Mouse (Mus musculus): ENCODE results near the gene Pik3cb. TPM values are rescaled to one million over a fixed set of nuclear protein-coding genes. Genes with fewer than 3 reads are reported as not detected.
A peak's percentile ranks its signal among the peaks of the same experiment; 100 is the strongest.

Gene Pik3cb
- polyA plus RNA-seq, 1 experiment from 2014 or later, result 4.0 TPM

GRCm38 (mm10) chr9:99009898-99010199 is 130.6 kb downstream of the Pik3cb start:
- H3K36me3 ChIP-seq (ENCODE audit: control insufficient read depth, insufficient read depth, low read length), result no peaks in the 10 kb centered on the region
- DNase-seq (ENCODE audit: low spot score) (no peak), ATAC-seq (ENCODE audit: low FRiP score, low TSS enrichment) (no peak)
- no peaks in the 10 kb centered on the region for H3K4me1 ChIP-seq (replicated peaks; ENCODE audit: control insufficient read depth, insufficient read depth)
- no peak overlapping the region for H3K9ac ChIP-seq (ENCODE audit: low read length)
- WGBS, result 89% methylated on average over 3 of the region's 3 CpGs
- H3K27me3 ChIP-seq (ENCODE audit: control insufficient read depth, insufficient read depth, low read length), result no peaks in the 10 kb centered on the region
- TF ChIP-seq CTCF (IDR thresholded peaks at IDR 0.05; ENCODE audit: low read depth), result no peak
- TF ChIP-seq EP300 (optimal IDR thresholded peaks at IDR 0.05), result no peak
- H3K9me3 ChIP-seq (ENCODE audit: control insufficient read depth, low read length), result no peaks in the 10 kb centered on the region
- no peak overlapping the region for H3K27ac ChIP-seq (replicated peaks)
- H3K4me3 ChIP-seq (ENCODE audit: low read depth, low read length), result no peak overlapping the region
- no peak overlapping the region for H3K4me2 ChIP-seq (replicated peaks; ENCODE audit: low read depth)

GRCm38 (mm10) chr9:99009069-99009897 is 131.1 kb downstream of the Pik3cb start:
- DNase-seq (ENCODE audit: low spot score), result no peak
- no peak for ATAC-seq (ENCODE audit: low FRiP score, low TSS enrichment)
- TF ChIP-seq EP300 (optimal IDR thresholded peaks at IDR 0.05) (no peak), CTCF (IDR thresholded peaks at IDR 0.05; ENCODE audit: low read depth) (no peak)
- no peak overlapping the region for H3K4me3 ChIP-seq (ENCODE audit: low read depth, low read length)
- no peaks in the 10 kb centered on the region for H3K27me3 ChIP-seq (ENCODE audit: control insufficient read depth, insufficient read depth, low read length)
- H3K9me3 ChIP-seq (ENCODE audit: control insufficient read depth, low read length), result no peaks in the 10 kb centered on the region
- H3K36me3 ChIP-seq (ENCODE audit: control insufficient read depth, insufficient read depth, low read length), result no peaks in the 10 kb centered on the region
- H3K27ac ChIP-seq (replicated peaks), result no peak overlapping the region
- H3K4me1 ChIP-seq (replicated peaks; ENCODE audit: control insufficient read depth, insufficient read depth), result no peaks in the 10 kb centered on the region
- WGBS, result 71% methylated on average over 12 of the region's 12 CpGs
- H3K4me2 ChIP-seq (replicated peaks; ENCODE audit: low read depth), result no peak overlapping the region
- H3K9ac ChIP-seq (ENCODE audit: low read length), result no peak overlapping the region

GRCm38 (mm10) chr9:99001326-99001725 is 139.1 kb downstream of the Pik3cb start:
- no peak overlapping the region for H3K9ac ChIP-seq (ENCODE audit: low read length)
- WGBS, result 93% methylated on average over 6 of the region's 6 CpGs
- H3K4me3 ChIP-seq (ENCODE audit: low read depth, low read length), result no peak overlapping the region
- DNase-seq (ENCODE audit: low spot score) (no peak), ATAC-seq (ENCODE audit: low FRiP score, low TSS enrichment) (no peak)
- no peaks in the 10 kb centered on the region for H3K36me3 ChIP-seq (ENCODE audit: control insufficient read depth, insufficient read depth, low read length)
- H3K9me3 ChIP-seq (ENCODE audit: control insufficient read depth, low read length), result no peaks in the 10 kb centered on the region
- TF ChIP-seq EP300 (optimal IDR thresholded peaks at IDR 0.05), result no peak
- no peak for TF ChIP-seq CTCF (IDR thresholded peaks at IDR 0.05; ENCODE audit: low read depth)
- H3K4me1 ChIP-seq (replicated peaks; ENCODE audit: control insufficient read depth, insufficient read depth), result no peaks in the 10 kb centered on the region
- no peaks in the 10 kb centered on the region for H3K27me3 ChIP-seq (ENCODE audit: control insufficient read depth, insufficient read depth, low read length)
- no peak overlapping the region for H3K27ac ChIP-seq (replicated peaks)
- no peak overlapping the region for H3K4me2 ChIP-seq (replicated peaks; ENCODE audit: low read depth)

GRCm38 (mm10) chr9:98999881-99000339 is 140.5 kb downstream of the Pik3cb start:
- H3K9ac ChIP-seq (ENCODE audit: low read length), result no peak overlapping the region
- no peak overlapping the region for H3K4me3 ChIP-seq (ENCODE audit: low read depth, low read length)
- 71% methylated on average over 9 of the region's 9 CpGs for WGBS
- TF ChIP-seq EP300 (optimal IDR thresholded peaks at IDR 0.05) (no peak), CTCF (IDR thresholded peaks at IDR 0.05; ENCODE audit: low read depth) (no peak)
- H3K36me3 ChIP-seq (ENCODE audit: control insufficient read depth, insufficient read depth, low read length), result peaks cover 3% of the 10 kb centered on the region; the same call in 1 of the 2 replicates
- H3K4me1 ChIP-seq (replicated peaks; ENCODE audit: control insufficient read depth, insufficient read depth), result no peaks in the 10 kb centered on the region
- H3K4me2 ChIP-seq (replicated peaks; ENCODE audit: low read depth), result no peak overlapping the region
- no peak overlapping the region for H3K27ac ChIP-seq (replicated peaks)
- H3K27me3 ChIP-seq (ENCODE audit: control insufficient read depth, insufficient read depth, low read length), result no peaks in the 10 kb centered on the region
- ATAC-seq (ENCODE audit: low FRiP score, low TSS enrichment) (no peak), DNase-seq (ENCODE audit: low spot score) (no peak)
- no peaks in the 10 kb centered on the region for H3K9me3 ChIP-seq (ENCODE audit: control insufficient read depth, low read length)

GRCm38 (mm10) chr9:98994103-98994502 is 146.3 kb downstream of the Pik3cb start:
- Histone ChIP-seq H3K4me2 (replicated peaks; ENCODE audit: low read depth) (no peak overlapping the region), H3K36me3 (ENCODE audit: control insufficient read depth, insufficient read depth, low read length) (peaks cover 3% of the 10 kb centered on the region; the same call in 1 of the 2 replicates), H3K9me3 (ENCODE audit: control insufficient read depth, low read length) (no peaks in the 10 kb centered on the region), H3K27ac (replicated peaks) (no peak overlapping the region), H3K27me3 (ENCODE audit: control insufficient read depth, insufficient read depth, low read length) (no peaks in the 10 kb centered on the region), H3K9ac (ENCODE audit: low read length) (no peak overlapping the region), H3K4me3 (ENCODE audit: low read depth, low read length) (no peak overlapping the region), H3K4me1 (replicated peaks; ENCODE audit: control insufficient read depth, insufficient read depth) (no peaks in the 10 kb centered on the region)
- DNase-seq (ENCODE audit: low spot score) (no peak), ATAC-seq (ENCODE audit: low FRiP score, low TSS enrichment) (no peak)
- 90% methylated on average over 4 of the region's 4 CpGs for WGBS
- TF ChIP-seq CTCF (IDR thresholded peaks at IDR 0.05; ENCODE audit: low read depth), result no peak
- TF ChIP-seq EP300 (optimal IDR thresholded peaks at IDR 0.05), result no peak

GRCm38 (mm10) chr9:98987131-98987530 is 153.3 kb downstream of the Pik3cb start:
- Histone ChIP-seq H3K4me1 (replicated peaks; ENCODE audit: control insufficient read depth, insufficient read depth) (no peaks in the 10 kb centered on the region), H3K4me3 (ENCODE audit: low read depth, low read length) (peak overlapping the region; percentile 81), H3K36me3 (ENCODE audit: control insufficient read depth, insufficient read depth, low read length) (no peaks in the 10 kb centered on the region), H3K9ac (ENCODE audit: low read length) (no peak overlapping the region; the same call in 1 of the 2 replicates), H3K4me2 (replicated peaks; ENCODE audit: low read depth) (peak overlapping the region; percentile 99), H3K27ac (replicated peaks) (no peak overlapping the region), H3K27me3 (ENCODE audit: control insufficient read depth, insufficient read depth, low read length) (no peaks in the 10 kb centered on the region; the same call in 1 of the 2 replicates), H3K9me3 (ENCODE audit: control insufficient read depth, low read length) (no peaks in the 10 kb centered on the region)
- no peak for TF ChIP-seq EP300 (optimal IDR thresholded peaks at IDR 0.05)
- no peak for TF ChIP-seq CTCF (IDR thresholded peaks at IDR 0.05; ENCODE audit: low read depth)
- ATAC-seq (ENCODE audit: low FRiP score, low TSS enrichment) (no peak), DNase-seq (ENCODE audit: low spot score) (no peak)
- 39% methylated on average over 9 of the region's 9 CpGs for WGBS

Other genes starting within 250 kb of the Pik3cb start
- gene 7420426K07Rik, start 237.5 kb downstream of the Pik3cb start, polyA plus RNA-seq (2015; fragmentation: Nextera tagmentation; extraction: Ambion mirVana), result not detected in 2 replicates
- 0.02 TPM in 1 of 2 replicates, not detected in the other for gene Foxl2, start 185.3 kb downstream of the Pik3cb start, polyA plus RNA-seq (2015; fragmentation: Nextera tagmentation; extraction: Ambion mirVana)
- 32.3 and 32.9 TPM in 2 replicates for gene Faim, start 154.2 kb downstream of the Pik3cb start, polyA plus RNA-seq (2015; fragmentation: Nextera tagmentation; extraction: Ambion mirVana)
- gene Gm1123, start 104.9 kb downstream of the Pik3cb start, polyA plus RNA-seq (2015; fragmentation: Nextera tagmentation; extraction: Ambion mirVana), result 0.07 and 0.08 TPM in 2 replicates
- not detected in 2 replicates for gene Faiml, start 96.6 kb upstream of the Pik3cb start, polyA plus RNA-seq (2015; fragmentation: Nextera tagmentation; extraction: Ambion mirVana)
- gene Cep70, start 102.7 kb upstream of the Pik3cb start, polyA plus RNA-seq (2015; fragmentation: Nextera tagmentation; extraction: Ambion mirVana), result 11.6 and 13.3 TPM in 2 replicates
- 9.5 and 9.6 TPM in 2 replicates for gene Esyt3, start 217.9 kb upstream of the Pik3cb start, polyA plus RNA-seq (2015; fragmentation: Nextera tagmentation; extraction: Ambion mirVana)